Mouse (Mus musculus): Measurements from ENCODE around the gene Gm21188. TPM values are rescaled to one million over a fixed set of nuclear protein-coding genes. Genes with fewer than 3 reads are reported as not detected.
"Not testable (repeated sequence)": the region's sequence is repeated elsewhere in the genome, so short reads cannot be mapped to it uniquely, and the experiment has no call there.

Gene Gm21188
- total RNA-seq, 2 experiments from 2014 or later: not detected

GRCm38 (mm10) chr13:120031676-120032075, 20.3 kb downstream of the Gm21188 start:
- peak; percentile 13 to 51 for DNase-seq (ENCODE audit: low spot score in 2 of 2)
- intact Hi-C loops (cut with DNase I): not testable (repeated sequence)

GRCm38 (mm10) chr13:120027368-120027767, 24.6 kb downstream of the Gm21188 start:
- DNase-seq (ENCODE audit: low spot score in 2 of 2); intact Hi-C loops (cut with DNase I): not testable (repeated sequence)

GRCm38 (mm10) chr13:120026911-120027310, 25.1 kb downstream of the Gm21188 start, which contains the start of gene Gm36079:
TSS of gene Gm36079 (minus strand) at chr13:120027011.
- intact Hi-C loops (cut with DNase I); DNase-seq (ENCODE audit: low spot score in 2 of 2): not testable (repeated sequence)

- DNase-seq (ENCODE audit: low spot score in 2 of 2); intact Hi-C loops (cut with DNase I): not testable (repeated sequence)
Observed at GRCm38 (mm10) chr13:120026373-120026772, 25.6 kb downstream of the Gm21188 start.

GRCm38 (mm10) chr13:120025576-120025975, 26.4 kb downstream of the Gm21188 start:
- intact Hi-C loops (cut with DNase I): not testable (repeated sequence)
- DNase-seq (ENCODE audit: low spot score in 2 of 2): peak; percentile 23 to 24

GRCm38 (mm10) chr13:120025004-120025403, 27.0 kb downstream of the Gm21188 start:
- DNase-seq (ENCODE audit: low spot score in 2 of 2); intact Hi-C loops (cut with DNase I): not testable (repeated sequence)

GRCm38 (mm10) chr13:120024581-120024980, 27.4 kb downstream of the Gm21188 start:
- intact Hi-C loops (cut with DNase I); DNase-seq (ENCODE audit: low spot score in 2 of 2): not testable (repeated sequence)

- intact Hi-C loops (cut with DNase I); DNase-seq (ENCODE audit: low spot score in 2 of 2): not testable (repeated sequence)
Observed at GRCm38 (mm10) chr13:120021477-120021876, 30.5 kb downstream of the Gm21188 start.

GRCm38 (mm10) chr13:120015348-120016007, 36.5 kb downstream of the Gm21188 start:
- intact Hi-C loops (cut with DNase I); DNase-seq (ENCODE audit: low spot score in 2 of 2): not testable (repeated sequence)

GRCm38 (mm10) chr13:120013962-120014361, 38.0 kb downstream of the Gm21188 start:
- DNase-seq (ENCODE audit: low spot score in 2 of 2); intact Hi-C loops (cut with DNase I): not testable (repeated sequence)

GRCm38 (mm10) chr13:120013544-120013943, 38.5 kb downstream of the Gm21188 start:
- intact Hi-C loops (cut with DNase I); DNase-seq (ENCODE audit: low spot score in 2 of 2): not testable (repeated sequence)

- DNase-seq (ENCODE audit: low spot score in 2 of 2); intact Hi-C loops (cut with DNase I): not testable (repeated sequence)
Observed at GRCm38 (mm10) chr13:120010068-120010467, 41.9 kb downstream of the Gm21188 start.

GRCm38 (mm10) chr13:119999215-119999614, 52.8 kb downstream of the Gm21188 start:
- intact Hi-C loops (cut with DNase I); DNase-seq (ENCODE audit: low spot score in 2 of 2): not testable (repeated sequence)

GRCm38 (mm10) chr13:119998442-119999086, 53.4 kb downstream of the Gm21188 start:
- DNase-seq (ENCODE audit: low spot score in 2 of 2); intact Hi-C loops (cut with DNase I): not testable (repeated sequence)

- DNase-seq (ENCODE audit: low spot score in 2 of 2); intact Hi-C loops (cut with DNase I): not testable (repeated sequence)
Observed at GRCm38 (mm10) chr13:119991917-119992496, 60.0 kb downstream of the Gm21188 start.

- DNase-seq (ENCODE audit: low spot score in 2 of 2); intact Hi-C loops (cut with DNase I): not testable (repeated sequence)
Observed at GRCm38 (mm10) chr13:119991264-119991663, 60.7 kb downstream of the Gm21188 start.
